Mouse (Mus musculus) stomach, embryonic 16.5 days (tissue): ENCODE measurements around the gene Olfr541. TPM values are rescaled to one million over a fixed set of nuclear protein-coding genes. Genes with fewer than 3 reads are reported as not detected.
A peak's percentile ranks its signal among the peaks of the same experiment; 100 is the strongest.
"Not testable (repeated sequence)": the region's sequence is repeated elsewhere in the genome, so short reads cannot be mapped to it uniquely, and the experiment has no call there.

Experiments
- ATAC-seq: fragments of 200-750 bp; cut with Nextera tagmentation; 2 replicates; pipeline ENCODE4 v1.8.0; 2017; ENCODE audit warnings: moderate number of reproducible peaks, moderate TSS enrichment; ENCODE audit not compliant: insufficient read depth, low FRiP score
- H3K27ac ChIP-seq: fragments of 300-500 bp; sonication (generic); 2 replicates; pipeline ENCODE4 v1.5.1; 2014; ENCODE audit warnings: low read length
- H3K27me3 ChIP-seq: fragments of 300-500 bp; sonication (generic); 2 replicates; pipeline ENCODE4 v1.6.1; 2014; ENCODE audit warnings: low read length, control low read depth, mixed read lengths; ENCODE audit not compliant: control insufficient read depth, insufficient read depth
- H3K36me3 ChIP-seq: fragments of 300-500 bp; sonication (generic); 2 replicates; pipeline ENCODE4 v1.6.1; 2014; ENCODE audit warnings: low read length; ENCODE audit not compliant: control insufficient read depth, insufficient read depth
- H3K4me1 ChIP-seq: fragments of 300-500 bp; sonication (generic); 2 replicates; pipeline ENCODE4 v1.6.1; 2014; ENCODE audit warnings: low read length, control low read depth, mixed read lengths; ENCODE audit not compliant: control insufficient read depth, insufficient read depth
- H3K4me2 ChIP-seq: fragments of 300-500 bp; sonication (generic); 2 replicates; pipeline ENCODE4 v1.6.1; 2014; ENCODE audit warnings: low read depth, low read length, mixed read lengths
- H3K4me3 ChIP-seq: fragments of 300-500 bp; sonication (generic); replicated peaks from 2 replicates; pipeline ENCODE4 v1.5.1; 2014; ENCODE audit warnings: mild to moderate bottlenecking, low read length
- H3K9ac ChIP-seq: fragments of 300-500 bp; sonication (generic); 2 replicates; pipeline ENCODE4 v1.6.1; 2014; ENCODE audit warnings: low read length
- H3K9me3 ChIP-seq: fragments of 300-500 bp; sonication (generic); replicated peaks from 2 replicates; pipeline ENCODE4 v1.6.1; 2016; ENCODE audit warnings: low read length, control low read depth; ENCODE audit not compliant: control insufficient read depth
- WGBS: fragments of 180-500 bp; shearing (Covaris S2); extraction: QIAGEN DNeasy Blood & Tissue Kit; methylation state at CpG from one replicate; pipeline ENCODE4 v1.1.7; 2014; 5-methylcytosine and 5-hydroxymethylcytosine counted together
- polyA plus RNA-seq: library from polyadenylated mRNA; unstranded; fragments of >200 nt; fragmentation: Nextera tagmentation; extraction: Ambion mirVana; gene quantifications from 2 replicates; pipeline ENCODE4 v1.2.1, GENCODE M21; 2015

Gene Olfr541
- not detected in 2 replicates for polyA plus RNA-seq

DNA sequence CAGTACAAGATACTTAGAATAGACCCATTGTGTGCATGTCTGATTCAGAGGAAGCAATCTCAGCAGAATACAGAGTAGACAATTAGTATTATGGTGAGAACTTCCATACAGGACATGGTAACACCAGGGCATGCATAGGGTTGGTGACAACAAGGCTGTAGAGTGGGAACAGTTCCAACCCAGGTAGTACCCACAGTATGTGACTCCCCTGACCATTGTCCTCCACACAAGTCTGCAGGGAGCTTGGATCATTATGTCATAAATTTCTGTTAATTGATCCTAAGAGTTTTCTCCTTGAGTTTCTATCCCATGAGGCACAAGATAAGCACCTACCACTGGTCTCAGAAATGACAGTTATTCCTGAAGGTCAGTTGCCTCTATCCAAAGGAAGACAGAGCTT is at the start of gene Olfr541:
Gene Olfr541 (plus strand): TSS at position 301 of the 400 bp plus-strand sequence.
- Histone ChIP-seq H3K9me3 (no peaks in the 10 kb centered on the region), H3K36me3 (no peaks in the 10 kb centered on the region), H3K27me3 (no peaks in the 10 kb centered on the region), H3K4me1 (no peaks in the 10 kb centered on the region), H3K4me3 (no peak within 1 kb of the TSS), H3K4me2 (no peak within 1 kb of the TSS), H3K9ac (no peak within 1 kb of the TSS), H3K27ac (no peak within 1 kb of the TSS)
- ATAC-seq: no peak

DNA sequence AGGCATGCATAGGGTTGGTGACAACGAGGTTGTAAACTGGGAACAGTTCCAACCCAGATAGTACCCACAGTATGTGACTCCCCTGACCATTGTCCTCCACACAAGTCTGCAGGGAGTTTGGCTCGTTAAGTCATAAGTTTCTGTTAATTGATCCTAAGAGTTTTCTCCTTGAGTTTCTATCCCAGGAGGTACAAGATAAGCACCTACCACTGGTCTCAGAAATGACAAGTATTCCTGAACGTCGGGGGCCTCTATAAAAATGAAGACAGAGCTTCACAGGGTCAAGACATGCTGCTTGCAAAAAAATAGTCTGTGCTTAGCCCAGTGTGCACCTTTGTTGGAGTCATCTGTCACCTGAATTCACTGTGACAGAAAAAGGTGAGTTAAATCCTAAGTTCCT is 37.4 kb upstream of the Olfr541 start, which contains the start of gene Olfr539:
Gene Olfr539 (plus strand): TSS at position 301 of the 400 bp plus-strand sequence.
- Histone ChIP-seq H3K9me3 (no peaks in the 10 kb centered on the region), H3K4me3 (no peak within 1 kb of the TSS), H3K36me3 (no peaks in the 10 kb centered on the region), H3K9ac (no peak within 1 kb of the TSS), H3K27ac (no peak within 1 kb of the TSS), H3K4me1 (no peaks in the 10 kb centered on the region), H3K27me3 (no peaks in the 10 kb centered on the region), H3K4me2 (no peak within 1 kb of the TSS)
- ATAC-seq: no peak
- WGBS: 76% methylated on average over 4 of the region's 4 CpGs

DNA sequence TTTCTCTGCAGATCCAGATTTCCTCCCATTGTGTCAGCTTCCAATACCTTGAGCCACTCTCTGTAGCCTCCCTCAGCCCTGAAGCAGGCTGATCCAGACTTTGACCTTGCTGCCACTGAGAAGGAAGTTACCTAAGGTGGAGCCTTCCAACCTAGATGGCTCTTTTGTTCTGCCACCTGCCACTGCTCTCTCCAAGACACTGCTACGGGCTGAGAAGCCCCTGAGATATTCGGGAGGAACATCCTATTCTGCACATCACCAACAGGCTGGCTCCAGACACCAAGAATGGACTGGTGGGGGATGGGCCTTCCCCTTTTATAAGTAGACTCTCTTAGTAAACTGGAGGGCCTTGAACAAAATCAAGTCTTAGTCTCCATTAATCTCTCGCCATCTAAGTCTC is 26.4 kb upstream of the Olfr541 start:
- not testable (repeated sequence) for H3K9ac ChIP-seq, H3K4me1 ChIP-seq, H3K4me3 ChIP-seq, H3K9me3 ChIP-seq, H3K4me2 ChIP-seq, H3K36me3 ChIP-seq, ATAC-seq, H3K27me3 ChIP-seq, H3K27ac ChIP-seq
- 80% methylated on average over 3 of the region's 3 CpGs for WGBS

DNA sequence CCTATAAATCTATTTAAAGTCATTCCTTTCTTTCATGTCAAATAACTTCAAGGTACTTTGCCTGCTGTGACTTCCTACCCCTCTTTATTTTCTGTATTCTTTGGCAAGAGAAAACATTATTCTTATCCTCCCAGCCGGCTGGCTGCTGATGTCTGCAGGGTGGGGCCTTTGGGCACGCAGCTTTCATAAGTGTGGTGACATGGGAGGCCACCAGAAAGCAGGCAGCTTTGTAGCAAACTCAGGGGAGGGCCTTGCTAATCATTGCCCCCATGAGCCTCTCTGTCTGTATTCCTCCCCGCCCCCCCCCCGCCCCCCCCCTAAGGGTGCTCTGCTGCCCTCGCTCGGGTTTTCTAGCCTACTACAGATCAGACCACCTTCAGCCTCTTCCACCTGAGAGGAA is 21.2 kb upstream of the Olfr541 start:
- Histone ChIP-seq H3K9ac (no peak overlapping the region), H3K36me3 (no peaks in the 10 kb centered on the region), H3K4me1 (no peaks in the 10 kb centered on the region), H3K4me3 (no peak overlapping the region), H3K27me3 (no peaks in the 10 kb centered on the region), H3K4me2 (peak overlapping the region; percentile 40), H3K27ac (no peak overlapping the region), H3K9me3 (0 out of 2 replicates have a peak, but pooled peaks cover 3% of the 10 kb centered on the region)
- no peak for ATAC-seq
- 3% methylated on average over 6 of the region's 6 CpGs for WGBS

DNA sequence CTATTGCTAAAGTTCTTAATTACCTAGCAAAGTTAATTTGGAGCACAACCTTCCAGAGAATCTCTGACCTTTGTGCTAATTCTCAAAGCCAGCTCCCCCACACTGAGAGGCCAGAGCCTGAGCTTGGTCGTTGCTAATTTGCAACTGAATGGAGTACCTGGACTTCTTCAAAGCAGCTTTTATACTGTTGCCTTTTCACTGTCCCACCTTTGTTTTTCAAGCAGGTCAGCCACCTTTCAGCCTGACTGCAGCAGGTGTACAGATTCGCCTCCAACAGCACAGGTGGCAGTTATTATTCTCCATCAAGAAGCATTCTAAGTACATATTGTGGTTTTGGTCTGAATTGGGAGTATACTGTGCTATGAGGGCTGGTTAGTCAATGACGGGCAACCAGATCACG is 17.5 kb upstream of the Olfr541 start:
- H3K9ac ChIP-seq, H3K4me2 ChIP-seq, ATAC-seq, H3K36me3 ChIP-seq, H3K4me1 ChIP-seq, H3K27ac ChIP-seq, H3K4me3 ChIP-seq, H3K9me3 ChIP-seq, H3K27me3 ChIP-seq: not testable (repeated sequence)
- 67% methylated on average over 4 of the region's 4 CpGs for WGBS

DNA sequence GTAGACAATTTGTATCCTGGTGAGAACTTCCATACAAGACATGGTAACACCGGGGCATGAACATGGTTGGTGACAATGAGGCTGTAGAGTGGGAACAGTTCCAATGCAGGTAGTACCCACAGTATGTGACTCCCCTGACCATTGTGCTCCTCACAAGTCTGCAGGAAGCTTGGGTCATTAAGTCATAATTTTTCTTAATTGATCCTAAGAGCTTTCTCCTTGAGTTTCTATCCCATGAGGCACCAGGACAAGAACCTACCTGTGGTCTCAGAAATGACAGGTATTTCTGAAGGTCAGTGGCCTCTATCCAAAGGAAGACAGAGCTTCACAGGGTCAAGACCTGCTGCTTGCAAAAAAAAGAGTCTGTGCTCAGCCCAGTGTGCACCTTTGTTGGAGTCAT is 15.4 kb upstream of the Olfr541 start, which contains the start of gene Olfr45:
Gene Olfr45 (plus strand): TSS at position 301 of the 400 bp plus-strand sequence.
- Histone ChIP-seq H3K9ac (no peak within 1 kb of the TSS), H3K4me2 (no peak within 1 kb of the TSS), H3K36me3 (no peaks in the 10 kb centered on the region), H3K9me3 (no peaks in the 10 kb centered on the region), H3K4me3 (no peak within 1 kb of the TSS), H3K4me1 (no peaks in the 10 kb centered on the region), H3K27me3 (no peaks in the 10 kb centered on the region), H3K27ac (no peak within 1 kb of the TSS)
- 87% methylated on average over 1 of the region's 1 CpGs for WGBS
- ATAC-seq: no peak

DNA sequence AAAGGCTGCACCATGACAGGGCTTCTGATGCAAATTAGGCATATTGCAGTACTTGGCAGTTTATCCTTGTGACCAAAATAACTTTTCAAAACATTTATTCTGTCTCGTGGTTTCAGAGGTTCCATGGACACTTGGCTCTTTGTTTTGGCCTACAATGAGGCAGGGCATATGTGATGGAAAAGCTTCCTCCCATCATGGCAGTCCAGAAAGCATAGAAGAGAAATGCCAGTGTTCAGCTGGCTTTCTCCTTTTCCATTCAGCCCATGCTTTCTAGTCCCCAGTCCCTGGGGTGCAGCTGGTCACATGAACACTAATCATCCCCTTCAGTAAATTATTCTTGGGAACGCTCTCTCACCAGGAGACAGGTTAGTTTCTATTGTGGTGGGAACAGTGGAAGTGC is 9.3 kb downstream of the Olfr541 start:
- 63% methylated on average over 2 of the region's 2 CpGs for WGBS
- no peak overlapping the region for H3K4me3 ChIP-seq

DNA sequence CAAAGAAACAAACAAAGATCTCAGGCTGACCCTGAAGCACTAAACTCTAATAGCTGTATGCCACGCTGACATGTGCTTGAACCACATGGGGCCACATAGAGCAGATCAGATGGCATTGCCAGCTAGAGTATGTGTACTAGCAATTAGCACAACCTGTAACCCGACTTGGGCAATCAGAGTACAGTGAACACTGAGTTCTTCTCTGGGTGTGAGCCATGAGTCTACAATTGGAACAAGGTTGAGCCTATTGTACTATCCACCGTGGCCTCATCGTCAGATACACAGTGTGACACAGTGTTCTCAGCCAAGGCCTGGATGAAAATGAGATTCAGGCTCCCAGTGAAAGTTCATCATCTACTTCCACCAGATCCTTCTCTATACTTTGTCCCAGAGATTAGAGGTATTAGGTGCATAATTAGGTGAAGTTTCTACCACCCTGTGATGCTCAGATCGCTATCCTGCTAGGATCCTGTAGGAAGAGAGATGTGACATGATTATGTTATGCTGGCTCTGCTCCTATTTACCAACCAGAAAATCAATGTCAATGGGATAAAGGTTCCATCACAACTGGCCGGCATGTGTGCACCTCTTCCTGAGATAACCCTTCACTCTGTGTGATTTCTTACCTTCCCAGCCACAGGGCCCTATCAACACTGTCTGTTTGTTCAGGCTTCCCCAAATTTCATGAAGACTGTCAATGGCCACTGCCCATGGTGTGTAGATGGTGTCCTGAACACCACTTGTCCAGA is 10.6 kb downstream of the Olfr541 start:
- WGBS: 83% methylated on average over 6 of the region's 6 CpGs
- Histone ChIP-seq H3K4me2 (no peak overlapping the region), H3K27me3 (no peaks in the 10 kb centered on the region), H3K36me3 (no peaks in the 10 kb centered on the region), H3K4me3 (no peak overlapping the region), H3K4me1 (no peaks in the 10 kb centered on the region), H3K9ac (no peak overlapping the region), H3K9me3 (no peaks in the 10 kb centered on the region), H3K27ac (no peak overlapping the region)
- ATAC-seq: no peak

More for the DNA sequence above, 9.3 kb downstream of the Olfr541 start:
- H3K36me3 ChIP-seq: no peaks in the 10 kb centered on the region
- no peak overlapping the region for H3K4me2 ChIP-seq
- H3K9ac ChIP-seq: no peak overlapping the region
- no peaks in the 10 kb centered on the region for H3K4me1 ChIP-seq
- no peak for ATAC-seq
- H3K27ac ChIP-seq: no peak overlapping the region
- H3K9me3 ChIP-seq: no peaks in the 10 kb centered on the region
- no peaks in the 10 kb centered on the region for H3K27me3 ChIP-seq

DNA sequence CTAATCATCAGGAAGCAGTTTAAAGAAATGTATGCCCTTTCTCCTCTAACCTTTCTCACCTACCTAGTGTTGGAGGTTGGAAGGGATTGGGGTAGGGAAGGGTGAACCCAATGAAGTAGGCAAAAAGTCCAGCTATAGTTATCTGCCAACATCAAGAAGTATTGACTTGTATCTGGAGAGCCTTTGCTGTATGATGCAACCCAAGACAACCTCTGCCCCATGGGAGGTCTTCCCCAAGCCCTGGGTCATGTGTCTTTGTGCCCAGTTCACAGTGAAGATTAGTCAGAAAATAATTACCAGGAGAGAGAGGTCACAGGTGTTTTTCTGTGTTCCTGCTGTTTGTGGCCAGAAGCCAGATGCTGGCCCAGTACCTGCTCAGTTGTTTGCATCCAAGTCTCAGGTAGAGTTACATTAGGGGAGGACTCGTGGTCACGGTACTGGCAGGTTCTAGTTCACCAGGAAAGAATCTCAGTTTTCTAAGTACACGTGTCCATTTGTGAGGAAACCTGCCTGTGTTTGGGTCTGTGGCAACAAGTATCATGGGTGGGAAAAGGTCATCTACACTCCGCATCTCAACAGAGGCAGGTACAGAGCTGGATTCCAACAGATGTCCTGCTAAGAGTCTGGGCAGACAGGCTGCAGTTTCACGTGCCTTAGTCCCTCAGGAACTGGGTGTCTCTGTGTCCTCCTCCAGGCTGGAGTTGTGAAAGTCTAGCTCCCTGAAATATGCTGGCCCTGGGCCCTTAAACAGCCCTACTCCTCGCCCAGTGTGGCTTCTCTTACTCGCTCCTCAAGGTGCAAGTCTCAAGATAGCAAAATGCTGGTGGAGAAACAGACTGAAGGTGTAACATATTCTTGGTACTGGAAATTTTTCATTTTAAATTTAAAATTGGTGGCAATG is 20.3 kb downstream of the Olfr541 start:
- Histone ChIP-seq H3K4me1 (no peaks in the 10 kb centered on the region), H3K36me3 (no peaks in the 10 kb centered on the region), H3K9me3 (no peaks in the 10 kb centered on the region), H3K27ac (no peak overlapping the region), H3K27me3 (no peaks in the 10 kb centered on the region), H3K4me3 (no peak overlapping the region), H3K4me2 (no peak overlapping the region), H3K9ac (no peak overlapping the region)
- WGBS: 83% methylated on average over 7 of the region's 7 CpGs
- ATAC-seq: no peak
